Mouse (Mus musculus): ENCODE measurements around the gene Nup107. TPM values are rescaled to one million over a fixed set of nuclear protein-coding genes. Genes with fewer than 3 reads are reported as not detected.

Nup107 gene
- polyA plus RNA-seq, 1 experiment from 2014 or later: 96.3 TPM

- no peak for DNase-seq
- Histone ChIP-seq H3K9ac (no peak overlapping the region), H3K27me3 (ENCODE audit: insufficient read depth, low read length) (no peaks in the 10 kb centered on the region), H3K9me3 (ENCODE audit: low read depth, low read length) (no peaks in the 10 kb centered on the region), H3K36me3 (ENCODE audit: insufficient read depth) (peaks cover 82% of the 10 kb centered on the region), H3K27ac (ENCODE audit: low read depth) (no peak overlapping the region), H3K4me1 (ENCODE audit: insufficient read depth) (no peaks in the 10 kb centered on the region), H3K4me2 (no peak overlapping the region), H3K4me3 (ENCODE audit: low read depth, low read length) (no peak overlapping the region)
- TF ChIP-seq CTCF (IDR thresholded peaks at IDR 0.05; ENCODE audit: low read depth): no peak
- 91% methylated on average over 7 of the region's 7 CpGs for WGBS
- ATAC-seq (ENCODE audit: insufficient read depth): no peak
Observed at GRCm38 (mm10) chr10:117768141-117768440, 24.4 kb downstream of the Nup107 start.

GRCm38 (mm10) chr10:117767286-117768140, 25.0 kb downstream of the Nup107 start:
- no peak for ATAC-seq (ENCODE audit: insufficient read depth)
- 83% methylated on average over 10 of the region's 10 CpGs for WGBS
- Histone ChIP-seq H3K4me2 (no peak overlapping the region), H3K9me3 (ENCODE audit: low read depth, low read length) (no peaks in the 10 kb centered on the region), H3K27ac (ENCODE audit: low read depth) (no peak overlapping the region), H3K4me1 (ENCODE audit: insufficient read depth) (no peaks in the 10 kb centered on the region), H3K4me3 (ENCODE audit: low read depth, low read length) (no peak overlapping the region), H3K9ac (no peak overlapping the region), H3K27me3 (ENCODE audit: insufficient read depth, low read length) (no peaks in the 10 kb centered on the region), H3K36me3 (ENCODE audit: insufficient read depth) (peaks cover 82% of the 10 kb centered on the region)
- DNase-seq: no peak
- no peak for TF ChIP-seq CTCF (IDR thresholded peaks at IDR 0.05; ENCODE audit: low read depth)

DNA sequence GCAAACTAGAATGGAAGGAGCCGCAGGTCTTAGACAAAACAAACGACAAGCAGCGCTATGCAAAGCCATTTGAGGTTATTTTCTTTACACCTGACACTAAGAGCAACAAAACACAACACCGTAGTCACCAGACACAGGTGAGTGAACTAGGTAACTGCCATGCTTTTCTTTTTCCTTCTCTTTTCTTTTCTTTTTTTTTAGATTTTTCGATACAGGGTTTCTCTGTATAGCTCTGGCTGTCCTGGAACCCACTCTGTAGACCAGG, 25.7 kb downstream of the Nup107 start:
- no peak for ATAC-seq (ENCODE audit: insufficient read depth)
- Histone ChIP-seq H3K4me3 (ENCODE audit: low read depth, low read length) (no peak overlapping the region), H3K4me2 (no peak overlapping the region), H3K27ac (ENCODE audit: low read depth) (no peak overlapping the region), H3K9ac (no peak overlapping the region), H3K4me1 (ENCODE audit: insufficient read depth) (no peaks in the 10 kb centered on the region), H3K27me3 (ENCODE audit: insufficient read depth, low read length) (no peaks in the 10 kb centered on the region), H3K36me3 (ENCODE audit: insufficient read depth) (peaks cover 83% of the 10 kb centered on the region), H3K9me3 (ENCODE audit: low read depth, low read length) (no peaks in the 10 kb centered on the region)
- no peak for DNase-seq
- 93% methylated on average over 5 of the region's 5 CpGs for WGBS
- TF ChIP-seq CTCF (IDR thresholded peaks at IDR 0.05; ENCODE audit: low read depth): no peak

DNA sequence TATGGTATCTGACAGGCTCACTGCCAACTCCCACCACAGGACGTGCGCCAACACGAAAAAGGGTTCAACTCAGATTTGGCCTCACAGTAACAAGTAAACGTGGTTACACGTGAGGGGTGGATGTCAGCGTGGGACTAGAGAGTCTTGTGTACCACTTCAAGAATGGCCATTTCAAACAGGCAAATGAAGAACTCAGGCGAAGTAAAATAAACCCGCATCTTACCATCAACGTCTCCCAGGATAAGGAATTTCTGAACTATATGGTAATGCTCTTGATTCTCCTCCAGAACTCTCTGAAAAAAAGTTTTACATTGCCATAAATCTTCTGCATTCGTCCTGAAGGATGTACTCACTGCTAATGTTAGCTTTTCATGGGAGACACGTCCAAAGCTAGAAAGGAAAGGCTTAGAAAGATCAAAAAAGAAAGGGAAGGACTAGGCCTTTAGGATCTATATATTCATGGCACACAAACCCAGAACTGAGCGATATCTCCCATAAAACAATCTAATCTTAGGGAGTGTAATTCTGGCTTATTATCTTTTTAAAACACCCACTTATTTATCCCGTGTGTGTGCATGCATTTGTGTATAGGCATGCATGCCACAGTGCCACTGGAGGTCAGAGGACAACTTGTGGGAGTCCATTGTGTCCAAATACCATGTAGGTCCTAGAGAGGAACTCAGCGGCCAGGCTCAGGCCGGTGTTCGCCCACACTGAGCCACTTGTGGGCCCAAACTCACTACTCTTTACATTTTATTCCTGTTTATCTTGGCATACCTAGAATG, 26.2 kb downstream of the Nup107 start:
- Histone ChIP-seq H3K4me2 (no peak overlapping the region), H3K4me1 (ENCODE audit: insufficient read depth) (no peaks in the 10 kb centered on the region), H3K27ac (ENCODE audit: low read depth) (no peak overlapping the region), H3K36me3 (ENCODE audit: insufficient read depth) (peaks cover 83% of the 10 kb centered on the region), H3K4me3 (ENCODE audit: low read depth, low read length) (no peak overlapping the region), H3K27me3 (ENCODE audit: insufficient read depth, low read length) (no peaks in the 10 kb centered on the region), H3K9ac (no peak overlapping the region), H3K9me3 (ENCODE audit: low read depth, low read length) (no peaks in the 10 kb centered on the region)
- DNase-seq: no peak
- ATAC-seq (ENCODE audit: insufficient read depth): no peak
- no peak for TF ChIP-seq CTCF (IDR thresholded peaks at IDR 0.05; ENCODE audit: low read depth)
- WGBS: 89% methylated on average over 16 of the region's 16 CpGs

DNA sequence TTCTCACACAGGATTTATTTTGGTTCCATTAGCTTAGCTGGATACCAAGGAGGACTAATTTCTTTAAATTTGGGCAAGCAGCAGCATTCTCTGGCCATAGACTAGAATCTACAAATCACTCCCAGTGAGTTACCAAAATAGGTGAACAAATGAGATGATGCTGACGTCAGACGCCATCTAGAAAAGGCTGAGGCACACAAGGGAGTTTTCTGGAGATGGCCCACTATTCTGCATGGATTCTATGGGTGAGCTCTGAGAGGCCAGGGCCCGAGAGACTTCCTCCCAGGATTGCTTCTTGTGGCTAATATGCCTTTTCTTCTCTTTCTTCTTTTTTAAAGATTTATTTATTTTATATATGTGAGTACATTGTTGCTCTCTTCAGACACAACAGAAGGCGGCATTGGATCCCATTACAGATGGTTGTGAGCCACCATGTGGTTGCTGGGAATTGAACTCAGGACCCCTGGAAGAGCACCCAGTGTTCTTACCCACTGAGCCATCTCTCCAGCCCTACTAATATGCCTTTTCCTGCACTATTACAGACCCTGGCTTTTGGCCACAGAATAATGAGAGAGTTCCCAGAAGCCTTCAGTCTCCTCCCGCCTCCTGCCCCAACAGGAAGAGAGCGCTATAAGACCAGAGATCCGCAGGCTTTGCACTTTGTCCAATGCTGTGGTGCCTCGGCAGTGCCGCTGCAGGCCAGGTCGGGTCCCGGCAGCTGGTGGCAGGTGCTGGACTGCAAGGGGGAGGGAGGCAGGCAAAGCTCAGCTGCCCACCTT, 27.2 kb downstream of the Nup107 start:
- H3K9ac ChIP-seq: no peak overlapping the region
- DNase-seq: no peak
- H3K4me1 ChIP-seq (ENCODE audit: insufficient read depth): no peaks in the 10 kb centered on the region
- H3K9me3 ChIP-seq (ENCODE audit: low read depth, low read length): no peaks in the 10 kb centered on the region
- no peak overlapping the region for H3K4me3 ChIP-seq (ENCODE audit: low read depth, low read length)
- peaks cover 83% of the 10 kb centered on the region for H3K36me3 ChIP-seq (ENCODE audit: insufficient read depth)
- no peaks in the 10 kb centered on the region for H3K27me3 ChIP-seq (ENCODE audit: insufficient read depth, low read length)
- no peak overlapping the region for H3K4me2 ChIP-seq
- no peak overlapping the region for H3K27ac ChIP-seq (ENCODE audit: low read depth)
- WGBS: 92% methylated on average over 11 of the region's 11 CpGs
- TF ChIP-seq CTCF (IDR thresholded peaks at IDR 0.05; ENCODE audit: low read depth): no peak
- ATAC-seq (ENCODE audit: insufficient read depth): no peak

GRCm38 (mm10) chr10:117764598-117764997, 27.9 kb downstream of the Nup107 start:
- Histone ChIP-seq H3K4me1 (ENCODE audit: insufficient read depth) (no peaks in the 10 kb centered on the region), H3K4me2 (no peak overlapping the region), H3K9me3 (ENCODE audit: low read depth, low read length) (no peaks in the 10 kb centered on the region), H3K27me3 (ENCODE audit: insufficient read depth, low read length) (no peaks in the 10 kb centered on the region), H3K27ac (ENCODE audit: low read depth) (no peak overlapping the region), H3K36me3 (ENCODE audit: insufficient read depth) (peaks cover 83% of the 10 kb centered on the region), H3K4me3 (ENCODE audit: low read depth, low read length) (no peak overlapping the region), H3K9ac (no peak overlapping the region)
- no peak for TF ChIP-seq CTCF (IDR thresholded peaks at IDR 0.05; ENCODE audit: low read depth)
- whole genome bisulfite sequencing: 88% methylated on average over 6 of the region's 6 CpGs
- ATAC-seq (ENCODE audit: insufficient read depth) (no peak), DNase-seq (no peak)

All from lung, embryonic 14.5 days (tissue).